Mouse (Mus musculus) liver, embryonic 14.5 days (tissue): ENCODE measurements around the gene Enpep. TPM values are rescaled to one million over a fixed set of nuclear protein-coding genes. Genes with fewer than 3 reads are reported as not detected.

Source experiments
- ATAC-seq: fragments of 200-750 bp; cut with Nextera tagmentation; 2 replicates; pipeline ENCODE4 v1.8.0; 2017; ENCODE audit warnings: moderate number of reproducible peaks, mild to moderate bottlenecking, moderate library complexity; ENCODE audit not compliant: insufficient read depth
- DNase-seq, 3 experiments: peaks; one replicate each; pipeline ENCODE4 v3.0.0-alpha.2; 2012 to 2013; ENCODE audit warnings: low read depth in 3 of 3, low spot score in 3 of 3
- H3K27ac ChIP-seq: fragments of 300-500 bp; sonication (generic); 2 replicates; pipeline ENCODE4 v1.5.1; 2014; ENCODE audit warnings: moderate library complexity, mild to moderate bottlenecking, control low read depth, inconsistent platforms
- H3K27me3 ChIP-seq: fragments of 300-500 bp; sonication (generic); 2 replicates; pipeline ENCODE4 v1.6.1; 2014; ENCODE audit warnings: mild to moderate bottlenecking, low read length, moderate library complexity; ENCODE audit not compliant: control insufficient read depth, insufficient read depth
- H3K36me3 ChIP-seq: fragments of 300-500 bp; sonication (generic); replicated peaks from 2 replicates; pipeline ENCODE4 v1.6.1; 2014; ENCODE audit warnings: low read depth; ENCODE audit not compliant: control insufficient read depth, insufficient read depth
- H3K4me1 ChIP-seq, 2 experiments: fragments of 200-500 bp in 1 of 2; fragments of 300-500 bp in 1 of 2; sonication (generic) in 1 of 2; replicated peaks; 2 replicates each; pipeline ENCODE4 v1.6.1; 2012 to 2014; ENCODE audit warnings: antibody characterized with exemption in 1 of 2, inconsistent platforms in 1 of 2, low read length in 1 of 2; ENCODE audit not compliant: control insufficient read depth in 2 of 2, insufficient read depth in 2 of 2
- H3K4me2 ChIP-seq: fragments of 300-500 bp; sonication (generic); 2 replicates; pipeline ENCODE4 v1.6.1; 2014; ENCODE audit warnings: low read depth, mild to moderate bottlenecking, control low read depth, moderate library complexity
- H3K4me3 ChIP-seq, 2 experiments: fragments of 200-500 bp in 1 of 2; fragments of 300-500 bp in 1 of 2; sonication (generic) in 1 of 2; 2 replicates each; pipeline ENCODE4 v1.5.1; 2012 to 2014; ENCODE audit warnings: low read depth in 2 of 2, low read length in 2 of 2, mild to moderate bottlenecking in 2 of 2, control low read depth in 1 of 2, inconsistent platforms in 1 of 2, moderate library complexity in 1 of 2; ENCODE audit not compliant: insufficient read depth in 1 of 2
- H3K9ac ChIP-seq: fragments of 300-500 bp; sonication (generic); replicated peaks from 2 replicates; pipeline ENCODE4 v1.6.1; 2014; ENCODE audit warnings: mild to moderate bottlenecking, control low read depth, moderate library complexity
- H3K9me3 ChIP-seq: fragments of 300-500 bp; sonication (generic); 2 replicates; pipeline ENCODE4 v1.6.1; 2016; ENCODE audit warnings: low read length, mixed read lengths; ENCODE audit not compliant: control insufficient read depth
- CTCF ChIP-seq: IDR thresholded peaks from 2 replicates; pipeline ENCODE4 v1.5.1; 2016; ENCODE audit warnings: antibody characterized with exemption, low read depth, control low read depth
- EP300 ChIP-seq: IDR thresholded peaks from 2 replicates; pipeline ENCODE4 v1.6.1; 2016; ENCODE audit warnings: antibody characterized with exemption, low read depth
- WGBS: fragments of 180-500 bp; shearing (Covaris S2); extraction: QIAGEN DNeasy Blood & Tissue Kit; methylation state at CpG from one replicate; pipeline ENCODE4 v1.1.7; 2014; ENCODE audit not compliant: insufficient replicate concordance; 5-methylcytosine and 5-hydroxymethylcytosine counted together
- polyA plus RNA-seq, 2 experiments: library from polyadenylated mRNA; depleted of rRNA in 1 of 2; stranded (reverse) in 1 of 2; unstranded in 1 of 2; fragments of >200 nt; fragmentation: Nextera tagmentation in 1 of 2; extraction: Ambion mirVana in 1 of 2; gene quantifications; 2 replicates each; pipeline versions ENCODE4 v1.2.1 to v1.2.3; 2012 to 2014

Enpep gene
- polyA plus RNA-seq, 2 experiments: 2.5 to 2.7 TPM

DNA sequence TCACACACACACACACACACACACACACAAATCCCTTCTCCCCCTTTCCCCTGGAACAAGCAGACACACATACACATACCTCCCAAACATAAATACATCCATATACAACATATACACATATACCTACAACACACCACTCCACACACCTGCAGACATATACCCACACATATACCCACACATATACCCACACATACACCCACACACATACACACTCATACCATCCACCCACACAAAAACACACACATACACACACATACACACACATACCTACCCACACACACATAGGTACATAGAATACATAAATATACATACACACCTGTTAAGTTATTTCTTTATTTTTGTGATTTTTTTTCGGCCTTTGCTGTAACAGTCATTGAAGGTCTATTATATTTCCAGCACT, 94.5 kb downstream of the Enpep start:
- H3K36me3 ChIP-seq: no peaks in the 10 kb centered on the region
- H3K9me3 ChIP-seq: no peaks in the 10 kb centered on the region
- H3K4me3 ChIP-seq: no peak overlapping the region
- H3K4me1 ChIP-seq: no peaks in the 10 kb centered on the region
- no peak for TF ChIP-seq CTCF
- TF ChIP-seq EP300: no peak
- no peak overlapping the region for H3K27ac ChIP-seq
- 34% methylated on average over 1 of the region's 1 CpGs for WGBS
- DNase-seq (no peak), ATAC-seq (no peak)
- H3K27me3 ChIP-seq: no peaks in the 10 kb centered on the region
- H3K9ac ChIP-seq: no peak overlapping the region
- H3K4me2 ChIP-seq: no peak overlapping the region

GRCm38 (mm10) chr3:129227331-129227730, 105.2 kb downstream of the Enpep start:
- Histone ChIP-seq H3K27ac (no peak overlapping the region), H3K4me3 (no peak overlapping the region), H3K27me3 (peaks cover 52% of the 10 kb centered on the region), H3K9me3 (no peaks in the 10 kb centered on the region), H3K36me3 (no peaks in the 10 kb centered on the region), H3K4me2 (no peak overlapping the region), H3K4me1 (no peaks in the 10 kb centered on the region), H3K9ac (no peak overlapping the region)
- WGBS: 12% methylated on average over 5 of the region's 5 CpGs
- ATAC-seq (no peak), DNase-seq (no peak)
- TF ChIP-seq CTCF (no peak), EP300 (no peak)

DNA sequence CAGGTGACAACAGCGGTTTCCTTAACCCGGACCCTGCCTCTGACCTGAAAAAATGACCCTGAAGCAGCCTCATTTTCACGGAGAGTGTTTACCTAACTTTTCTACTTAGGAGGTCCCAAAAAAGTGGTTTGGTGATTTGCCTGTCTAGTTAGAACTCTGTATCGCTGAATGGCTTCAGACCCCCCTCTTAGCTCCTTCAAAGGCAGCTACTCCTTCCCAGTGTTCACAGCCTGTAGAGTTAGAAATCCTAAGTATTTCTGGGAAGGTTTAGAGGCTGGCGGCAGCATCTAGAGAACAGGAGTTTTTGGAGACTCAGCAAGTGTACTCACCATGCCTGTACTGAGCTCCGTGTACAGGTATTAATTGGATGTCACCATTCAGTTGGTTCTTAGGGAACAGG, 105.8 kb downstream of the Enpep start:
- no peak overlapping the region for H3K27ac ChIP-seq
- H3K4me3 ChIP-seq: no peak overlapping the region
- WGBS: 2% methylated on average over 6 of the region's 6 CpGs
- H3K4me2 ChIP-seq: no peak overlapping the region
- H3K4me1 ChIP-seq: no peaks in the 10 kb centered on the region
- H3K9me3 ChIP-seq: no peaks in the 10 kb centered on the region
- H3K27me3 ChIP-seq: peaks cover 58% of the 10 kb centered on the region
- DNase-seq (no peak), ATAC-seq (no peak)
- no peak overlapping the region for H3K9ac ChIP-seq
- H3K36me3 ChIP-seq: no peaks in the 10 kb centered on the region
- no peak for TF ChIP-seq EP300

- H3K27me3 ChIP-seq: peaks cover 68% of the 10 kb centered on the region
- 5% methylated on average over 13 of the region's 13 CpGs for WGBS
- H3K4me2 ChIP-seq: no peak overlapping the region
- H3K36me3 ChIP-seq: no peaks in the 10 kb centered on the region
- H3K4me3 ChIP-seq: no peak overlapping the region
- H3K9me3 ChIP-seq: no peaks in the 10 kb centered on the region
- TF ChIP-seq EP300 (no peak), CTCF (no peak)
- ATAC-seq: no peak
- no peak overlapping the region for H3K9ac ChIP-seq
- H3K27ac ChIP-seq: no peak overlapping the region
- DNase-seq: no peak
- no peaks in the 10 kb centered on the region for H3K4me1 ChIP-seq
Measured at GRCm38 (mm10) chr3:129225577-129226289, 106.8 kb downstream of the Enpep start.

GRCm38 (mm10) chr3:129224806-129225576, 107.5 kb downstream of the Enpep start:
- ATAC-seq (no peak), DNase-seq (no peak)
- Histone ChIP-seq H3K9me3 (no peaks in the 10 kb centered on the region), H3K4me1 (no peaks in the 10 kb centered on the region), H3K36me3 (no peaks in the 10 kb centered on the region), H3K27me3 (peaks cover 74% of the 10 kb centered on the region), H3K27ac (no peak overlapping the region), H3K4me3 (no peak overlapping the region), H3K9ac (no peak overlapping the region), H3K4me2 (no peak overlapping the region)
- 1% methylated on average over 39 of the region's 40 CpGs for WGBS
- TF ChIP-seq EP300 (no peak), CTCF (no peak)
